Mouse (Mus musculus) hindbrain, embryonic 13.5 days (tissue): ENCODE data around the gene Zfp57. TPM values are rescaled to one million over a fixed set of nuclear protein-coding genes. Genes with fewer than 3 reads are reported as not detected.
"Not testable (repeated sequence)": the region's sequence is repeated elsewhere in the genome, so short reads cannot be mapped to it uniquely, and the experiment has no call there.

ENCODE experiments used
- ATAC-seq: fragments of 200-750 bp; cut with Nextera tagmentation; 2 replicates; pipeline ENCODE4 v1.8.0; 2017; ENCODE audit warnings: moderate TSS enrichment; ENCODE audit not compliant: low FRiP score
- H3K27ac ChIP-seq: fragments of 300-500 bp; sonication (generic); 2 replicates; pipeline ENCODE4 v1.5.1; 2015; ENCODE audit warnings: inconsistent platforms, mild to moderate bottlenecking, moderate library complexity
- H3K27me3 ChIP-seq: fragments of 300-500 bp; sonication (generic); 2 replicates; pipeline ENCODE4 v1.6.1; 2015; ENCODE audit warnings: mild to moderate bottlenecking, inconsistent platforms
- H3K36me3 ChIP-seq: fragments of 300-500 bp; sonication (generic); 2 replicates; pipeline ENCODE4 v1.6.1; 2015; ENCODE audit warnings: mild to moderate bottlenecking, inconsistent platforms
- H3K4me1 ChIP-seq: fragments of 300-500 bp; sonication (generic); replicated peaks from 2 replicates; pipeline ENCODE4 v1.6.1; 2015; ENCODE audit warnings: inconsistent platforms
- H3K4me2 ChIP-seq: fragments of 300-500 bp; sonication (generic); 2 replicates; pipeline ENCODE4 v1.6.1; 2015; ENCODE audit warnings: inconsistent platforms, mild to moderate bottlenecking, moderate library complexity
- H3K4me3 ChIP-seq: fragments of 300-500 bp; sonication (generic); 2 replicates; pipeline ENCODE4 v1.5.1; 2015; ENCODE audit warnings: mild to moderate bottlenecking, inconsistent platforms
- H3K9ac ChIP-seq: fragments of 300-500 bp; sonication (generic); 2 replicates; pipeline ENCODE4 v1.6.1; 2015; ENCODE audit warnings: mild to moderate bottlenecking, inconsistent platforms
- H3K9me3 ChIP-seq: fragments of 300-500 bp; sonication (generic); 2 replicates; pipeline ENCODE4 v1.6.1; 2016; ENCODE audit warnings: inconsistent platforms
- WGBS: fragments of 180-500 bp; shearing (Covaris S2); methylation state at CpG from one replicate; pipeline ENCODE4 v1.1.7; 2015; 5-methylcytosine and 5-hydroxymethylcytosine counted together
- polyA plus RNA-seq: library from polyadenylated mRNA; unstranded; fragments of >200 nt; fragmentation: Nextera tagmentation; extraction: Ambion mirVana; gene quantifications from 2 replicates; pipeline ENCODE4 v1.2.1, GENCODE M21; 2015

Zfp57 gene
- polyA plus RNA-seq, 1 experiment from 2014 or later = 287 TPM

- no peak overlapping the region for H3K4me2 ChIP-seq
Observed at GRCm38 (mm10) chr17:36981845-36982244, 19.1 kb upstream of the Zfp57 start.

GRCm38 (mm10) chr17:36982253-36983155 lies 18.5 kb upstream of the Zfp57 start:
- no peaks in the 10 kb centered on the region for H3K36me3 ChIP-seq
- WGBS = 47% methylated on average over 5 of the region's 5 CpGs
- no peak overlapping the region for H3K4me2 ChIP-seq
- peaks cover 24% of the 10 kb centered on the region for H3K27me3 ChIP-seq
- peaks cover 3% of the 10 kb centered on the region; the same call in 1 of the 2 replicates for H3K4me1 ChIP-seq
- no peak for ATAC-seq
- no peak overlapping the region for H3K27ac ChIP-seq
- H3K4me3 ChIP-seq = no peak overlapping the region
- H3K9me3 ChIP-seq = no peaks in the 10 kb centered on the region
- no peak overlapping the region for H3K9ac ChIP-seq

More at GRCm38 (mm10) chr17:36981845-36982244, 19.1 kb upstream of the Zfp57 start:
- Histone ChIP-seq H3K9ac (no peak overlapping the region), H3K36me3 (no peaks in the 10 kb centered on the region), H3K27me3 (peaks cover 18% of the 10 kb centered on the region), H3K4me1 (peaks cover 3% of the 10 kb centered on the region; the same call in 1 of the 2 replicates), H3K9me3 (no peaks in the 10 kb centered on the region), H3K27ac (no peak overlapping the region), H3K4me3 (no peak overlapping the region)
- 17% methylated on average over 4 of the region's 4 CpGs for WGBS
- ATAC-seq = no peak

DNA sequence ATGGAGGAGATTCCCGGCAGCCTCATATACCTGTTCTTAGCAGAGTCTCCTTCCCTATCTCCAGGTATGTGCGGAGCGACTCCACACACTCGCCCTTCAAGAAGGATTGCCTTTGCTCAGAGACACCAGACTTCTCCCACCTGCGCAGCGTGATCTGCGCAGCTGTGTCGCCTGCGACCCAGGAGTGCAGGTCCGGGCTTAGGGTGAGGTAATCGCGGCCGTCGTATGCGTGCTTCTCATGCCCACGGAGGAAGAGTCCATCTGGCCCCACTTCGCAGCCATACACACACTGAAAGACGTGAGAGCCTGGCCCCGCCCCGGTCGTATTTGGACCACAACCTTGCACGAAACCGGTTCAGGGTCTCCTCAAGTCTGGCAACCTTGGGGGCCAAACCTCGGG lies 12.5 kb upstream of the Zfp57 start:
- whole genome bisulfite sequencing = 5% methylated on average over 24 of the region's 24 CpGs

GRCm38 (mm10) chr17:36989437-36989836 lies 11.5 kb upstream of the Zfp57 start, which contains the start of gene H2-M5:
TSS of gene H2-M5 (minus strand) at chr17:36989537.
- Histone ChIP-seq H3K27me3 (peaks cover 39% of the 10 kb centered on the region), H3K9me3 (no peaks in the 10 kb centered on the region), H3K27ac (no peak within 1 kb of the TSS), H3K9ac (peak within 1 kb of the TSS; percentile 56; the same call in 1 of the 2 replicates), H3K4me3 (peak within 1 kb of the TSS; percentile 18), H3K36me3 (no peaks in the 10 kb centered on the region), H3K4me1 (no peaks in the 10 kb centered on the region; the same call in 1 of the 2 replicates), H3K4me2 (peak within 1 kb of the TSS; percentile 32)
- no peak for ATAC-seq
- WGBS = 24% methylated on average over 5 of the region's 5 CpGs

More for the DNA sequence above, 12.5 kb upstream of the Zfp57 start:
- Histone ChIP-seq H3K4me2 (peak overlapping the region; percentile 32), H3K9ac (peak overlapping the region; percentile 56; the same call in 1 of the 2 replicates), H3K27me3 (peaks cover 39% of the 10 kb centered on the region), H3K27ac (no peak overlapping the region), H3K4me1 (no peaks in the 10 kb centered on the region; the same call in 1 of the 2 replicates), H3K9me3 (no peaks in the 10 kb centered on the region), H3K4me3 (peak overlapping the region; percentile 18), H3K36me3 (no peaks in the 10 kb centered on the region)
- peak; percentile 39; the same call in 1 of the 2 replicates for ATAC-seq

- 93% methylated on average over 6 of the region's 6 CpGs for WGBS
- H3K9me3 ChIP-seq, H3K9ac ChIP-seq, H3K27ac ChIP-seq, H3K4me3 ChIP-seq, H3K36me3 ChIP-seq, H3K4me2 ChIP-seq, H3K4me1 ChIP-seq, ATAC-seq: not testable (repeated sequence)
- peaks cover 36% of the 10 kb centered on the region for H3K27me3 ChIP-seq
Observed at GRCm38 (mm10) chr17:36990630-36991029, 10.3 kb upstream of the Zfp57 start.

DNA sequence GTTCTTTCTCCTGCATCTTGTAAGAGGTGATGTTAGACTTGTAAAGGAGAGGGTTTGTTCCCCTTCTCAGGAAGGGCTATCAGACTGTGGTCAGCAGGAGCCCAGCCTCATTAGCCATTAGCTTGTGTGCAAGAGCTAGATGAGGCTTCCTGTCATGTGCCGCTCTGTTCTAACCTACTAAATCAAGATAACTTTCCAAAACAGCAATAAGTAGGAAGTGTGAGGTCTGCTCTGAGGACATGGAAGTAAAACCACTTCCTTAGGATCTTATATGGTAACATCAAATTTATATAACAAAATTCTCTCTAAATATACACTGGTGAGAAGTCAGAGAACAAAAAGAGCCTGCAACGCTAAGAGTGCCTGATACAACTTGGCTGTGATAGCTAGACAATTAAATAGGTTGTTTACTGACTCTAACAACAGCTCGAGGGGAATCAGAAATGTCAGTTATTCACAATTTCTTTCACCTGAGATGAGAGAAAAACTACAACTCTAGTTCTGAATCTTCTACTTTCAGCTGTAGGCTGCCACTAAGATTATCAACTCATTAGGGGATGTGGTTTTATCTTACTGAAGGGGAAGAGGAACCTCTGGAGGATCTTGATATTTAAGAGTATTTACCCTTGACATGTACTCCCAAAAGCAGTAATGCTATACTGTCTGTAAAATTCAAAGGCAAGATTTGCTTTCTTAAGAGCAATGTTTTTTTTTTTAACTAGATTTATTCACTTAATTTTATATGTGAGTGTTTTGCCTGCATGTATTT lies 8.4 kb upstream of the Zfp57 start:
- H3K27me3 ChIP-seq = peaks cover 31% of the 10 kb centered on the region
- H3K9ac ChIP-seq = no peak overlapping the region
- no peak overlapping the region for H3K4me2 ChIP-seq
- no peak overlapping the region for H3K27ac ChIP-seq
- WGBS = 78% methylated on average over 3 of the region's 3 CpGs
- no peaks in the 10 kb centered on the region; the same call in 1 of the 2 replicates for H3K4me1 ChIP-seq
- H3K9me3 ChIP-seq = no peaks in the 10 kb centered on the region
- ATAC-seq = no peak
- no peak overlapping the region for H3K4me3 ChIP-seq
- H3K36me3 ChIP-seq = no peaks in the 10 kb centered on the region

GRCm38 (mm10) chr17:36993770-36994325 lies 7.1 kb upstream of the Zfp57 start:
- Histone ChIP-seq H3K4me2 (no peak overlapping the region), H3K4me1 (no peaks in the 10 kb centered on the region), H3K4me3 (no peak overlapping the region), H3K27ac (no peak overlapping the region), H3K27me3 (peaks cover 17% of the 10 kb centered on the region), H3K9me3 (no peaks in the 10 kb centered on the region), H3K9ac (no peak overlapping the region), H3K36me3 (no peaks in the 10 kb centered on the region)
- WGBS = 91% methylated on average over 4 of the region's 4 CpGs
- ATAC-seq = no peak

DNA sequence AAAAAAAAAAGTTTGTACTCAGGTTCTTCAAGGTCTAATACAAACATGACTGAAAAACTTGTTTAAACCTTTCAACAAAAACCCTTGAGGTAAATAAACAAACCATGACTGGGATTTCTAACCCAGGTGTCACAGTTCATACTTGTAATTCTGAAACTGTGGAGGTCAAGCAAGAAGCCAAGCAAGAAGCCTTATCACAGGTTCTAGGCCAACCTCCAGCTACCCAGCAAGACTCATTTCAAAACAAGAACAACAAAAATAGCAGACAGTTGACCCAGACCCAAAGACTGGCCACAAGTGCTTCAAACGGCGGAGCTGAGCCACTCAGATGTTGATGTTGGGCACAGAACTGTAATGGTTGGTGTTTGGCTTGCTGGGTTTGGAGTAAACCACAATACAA lies 6.4 kb upstream of the Zfp57 start:
- Histone ChIP-seq H3K4me1 (no peaks in the 10 kb centered on the region), H3K9me3 (no peaks in the 10 kb centered on the region), H3K27me3 (peaks cover 11% of the 10 kb centered on the region), H3K27ac (no peak overlapping the region), H3K36me3 (no peaks in the 10 kb centered on the region), H3K9ac (no peak overlapping the region), H3K4me2 (no peak overlapping the region), H3K4me3 (no peak overlapping the region)
- 90% methylated on average over 2 of the region's 2 CpGs for WGBS
- ATAC-seq = no peak

- WGBS = 51% methylated on average over 3 of the region's 3 CpGs
Observed at GRCm38 (mm10) chr17:36995448-36995847, 5.5 kb upstream of the Zfp57 start.

DNA sequence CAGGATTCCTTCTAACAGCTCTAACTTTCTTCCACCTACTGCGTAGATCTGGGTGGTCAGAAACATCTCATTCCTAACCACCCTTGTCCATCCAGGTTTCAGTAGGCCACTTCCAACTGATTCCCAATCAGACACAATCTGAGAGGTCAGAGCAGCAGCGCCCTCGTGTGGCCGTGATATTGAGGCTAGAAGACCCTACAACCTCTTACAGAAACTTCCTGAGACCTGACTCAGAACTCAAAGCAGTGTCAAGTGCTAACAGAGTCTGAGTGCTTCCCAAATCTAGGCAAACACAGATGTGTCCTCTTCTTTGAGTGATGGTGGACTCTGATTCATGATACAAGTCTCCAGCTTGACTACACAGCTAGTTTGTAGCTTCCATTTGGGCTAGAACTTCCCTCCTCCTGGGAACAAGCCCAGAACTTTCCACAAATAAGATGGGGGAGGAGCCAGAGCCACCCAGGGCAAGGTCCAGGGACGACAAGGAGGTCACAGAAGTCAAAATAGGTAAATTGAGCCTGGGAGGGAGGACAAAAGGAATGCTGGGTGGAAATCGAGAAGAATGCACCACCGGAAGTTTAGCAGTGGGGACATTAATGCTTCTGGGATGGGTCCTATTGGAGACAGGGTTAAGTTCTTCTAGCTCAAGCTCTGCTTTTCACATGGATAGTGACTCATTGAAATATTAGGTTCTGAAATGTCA lies 3.8 kb upstream of the Zfp57 start:
- WGBS = 35% methylated on average over 7 of the region's 7 CpGs

More at GRCm38 (mm10) chr17:36995448-36995847, 5.5 kb upstream of the Zfp57 start:
- H3K9me3 ChIP-seq = no peaks in the 10 kb centered on the region
- H3K36me3 ChIP-seq = no peaks in the 10 kb centered on the region
- no peak for ATAC-seq
- H3K4me3 ChIP-seq = no peak overlapping the region
- H3K27ac ChIP-seq = no peak overlapping the region
- no peak overlapping the region for H3K9ac ChIP-seq
- H3K27me3 ChIP-seq = peaks cover 7% of the 10 kb centered on the region; the same call in 1 of the 2 replicates
- no peak overlapping the region for H3K4me2 ChIP-seq
- no peaks in the 10 kb centered on the region for H3K4me1 ChIP-seq

GRCm38 (mm10) chr17:36998477-36998876 lies 2.5 kb upstream of the Zfp57 start:
- ATAC-seq = no peak
- Histone ChIP-seq H3K36me3 (no peaks in the 10 kb centered on the region), H3K9ac (no peak overlapping the region), H3K4me3 (no peak overlapping the region), H3K4me2 (no peak overlapping the region), H3K9me3 (no peaks in the 10 kb centered on the region), H3K4me1 (0 out of 2 replicates have a peak, but pooled peaks cover 2% of the 10 kb centered on the region), H3K27me3 (no peaks in the 10 kb centered on the region), H3K27ac (no peak overlapping the region)
- WGBS = 75% methylated on average over 2 of the region's 2 CpGs

More for the DNA sequence above, 3.8 kb upstream of the Zfp57 start:
- Histone ChIP-seq H3K27ac (no peak overlapping the region), H3K9me3 (no peaks in the 10 kb centered on the region), H3K27me3 (no peaks in the 10 kb centered on the region), H3K4me2 (no peak overlapping the region), H3K4me1 (no peaks in the 10 kb centered on the region), H3K9ac (no peak overlapping the region), H3K36me3 (no peaks in the 10 kb centered on the region), H3K4me3 (no peak overlapping the region)
- peak; percentile 65; the same call in 1 of the 2 replicates for ATAC-seq
